Mouse (Mus musculus): Measurements from ENCODE around the gene Tldc2.

GRCm38 (mm10) chr2:157130813-157131514 lies 44.1 kb downstream of the Tldc2 start:
- TF ChIP-seq TCF12 (IDR thresholded peaks at IDR 0.05; ENCODE audit: insufficient read depth, poor library complexity, severe bottlenecking): no peak
- TF ChIP-seq SRF (IDR thresholded peaks at IDR 0.05; ENCODE audit: control insufficient read depth, insufficient read length, low read depth): no peak
- no peak for TF ChIP-seq POLR2A (IDR thresholded peaks at IDR 0.05; ENCODE audit: insufficient read length, low read depth)
- no peak for TF ChIP-seq TCF3 (IDR thresholded peaks at IDR 0.05; ENCODE audit: insufficient read length, low read depth)
- no peak for TF ChIP-seq MAX (IDR thresholded peaks at IDR 0.05; ENCODE audit: low read depth)
- TF ChIP-seq E2F4 (IDR thresholded peaks at IDR 0.05; ENCODE audit: insufficient read depth): no peak
- no peak for TF ChIP-seq POLR2AphosphoS2 (IDR thresholded peaks at IDR 0.05; ENCODE audit: insufficient read length, low read depth)
- TF ChIP-seq CEBPB (IDR thresholded peaks at IDR 0.05; ENCODE audit: insufficient read depth, poor library complexity, severe bottlenecking): no peak
- no peak for TF ChIP-seq REST (IDR thresholded peaks at IDR 0.05; ENCODE audit: insufficient read depth, insufficient read length)
- TF ChIP-seq USF1 (IDR thresholded peaks at IDR 0.05; ENCODE audit: low read depth): no peak
- TF ChIP-seq MYOD1 (IDR thresholded peaks at IDR 0.05; ENCODE audit: control insufficient read depth in 1 of 3, insufficient read length in 2 of 3, low read depth in 2 of 3): no peak
- TF ChIP-seq MYOG (IDR thresholded peaks at IDR 0.05; ENCODE audit: control insufficient read depth in 1 of 3, insufficient read depth in 1 of 3, insufficient read length in 2 of 3, low read depth in 2 of 3): no peak
